Mouse (Mus musculus): ENCODE data around the gene Msx3. TPM values are rescaled to one million over a fixed set of nuclear protein-coding genes. Genes with fewer than 3 reads are reported as not detected.

The Msx3 gene
- polyA plus RNA-seq, 1 experiment from 2014 or later, result 0.05 TPM

DNA sequence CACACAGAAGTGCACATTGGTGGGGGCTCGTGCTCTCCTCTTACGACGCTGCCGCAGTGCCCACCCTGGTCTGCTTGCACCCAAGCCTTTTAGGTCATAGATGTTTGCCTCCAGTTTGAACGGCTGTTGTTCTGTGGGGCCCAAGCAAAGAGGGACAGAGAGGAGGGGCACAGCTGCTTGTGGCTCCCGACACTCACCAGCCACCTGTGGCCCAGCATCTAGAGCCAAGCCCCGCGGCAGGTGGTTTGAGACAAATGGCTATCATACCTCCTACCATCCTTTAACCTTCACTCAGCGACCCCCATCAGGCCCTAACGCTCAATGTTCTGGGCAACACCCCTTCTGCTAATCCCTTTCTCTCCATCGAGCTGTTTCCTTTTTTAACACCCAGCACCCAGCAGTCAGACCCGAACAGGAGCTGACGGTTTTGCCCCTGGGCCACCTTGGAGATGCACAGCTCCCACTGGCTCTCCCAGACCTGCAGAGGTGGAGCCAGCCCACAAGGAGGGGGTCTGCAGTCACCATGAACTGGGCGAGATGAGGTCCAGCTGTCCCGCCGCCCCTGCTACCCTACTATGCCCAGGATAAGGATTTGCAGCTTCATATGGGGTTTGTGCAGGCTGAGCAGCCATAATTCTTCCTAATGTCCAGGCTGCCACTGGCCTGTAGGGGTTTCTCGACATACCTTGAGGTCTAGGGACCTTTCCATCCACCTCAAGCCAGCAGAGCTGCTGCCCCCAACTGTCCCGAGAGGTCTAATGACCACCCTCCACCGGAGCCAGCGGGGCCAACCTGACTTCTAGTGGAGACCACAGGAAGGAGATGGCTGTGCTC, 32.7 kb upstream of the Msx3 start:
- Histone ChIP-seq H3K9ac (ENCODE audit: low read length) (no peak overlapping the region), H3K4me3 (replicated peaks; ENCODE audit: low read length) (no peak overlapping the region), H3K27ac (ENCODE audit: low read length) (no peak overlapping the region), H3K4me1 (ENCODE audit: control insufficient read depth, insufficient read depth, low read length) (peaks cover 4% of the 10 kb centered on the region; the same call in 1 of the 2 replicates), H3K27me3 (ENCODE audit: control insufficient read depth, insufficient read depth, low read length) (peaks cover 33% of the 10 kb centered on the region), H3K4me2 (ENCODE audit: low read depth, low read length) (no peak overlapping the region), H3K9me3 (replicated peaks; ENCODE audit: control insufficient read depth, low read length) (no peaks in the 10 kb centered on the region), H3K36me3 (ENCODE audit: control insufficient read depth, insufficient read depth, low read length) (no peaks in the 10 kb centered on the region)
- ATAC-seq (ENCODE audit: insufficient read depth, low FRiP score), result no peak
- WGBS, result 27% methylated on average over 20 of the region's 20 CpGs

DNA sequence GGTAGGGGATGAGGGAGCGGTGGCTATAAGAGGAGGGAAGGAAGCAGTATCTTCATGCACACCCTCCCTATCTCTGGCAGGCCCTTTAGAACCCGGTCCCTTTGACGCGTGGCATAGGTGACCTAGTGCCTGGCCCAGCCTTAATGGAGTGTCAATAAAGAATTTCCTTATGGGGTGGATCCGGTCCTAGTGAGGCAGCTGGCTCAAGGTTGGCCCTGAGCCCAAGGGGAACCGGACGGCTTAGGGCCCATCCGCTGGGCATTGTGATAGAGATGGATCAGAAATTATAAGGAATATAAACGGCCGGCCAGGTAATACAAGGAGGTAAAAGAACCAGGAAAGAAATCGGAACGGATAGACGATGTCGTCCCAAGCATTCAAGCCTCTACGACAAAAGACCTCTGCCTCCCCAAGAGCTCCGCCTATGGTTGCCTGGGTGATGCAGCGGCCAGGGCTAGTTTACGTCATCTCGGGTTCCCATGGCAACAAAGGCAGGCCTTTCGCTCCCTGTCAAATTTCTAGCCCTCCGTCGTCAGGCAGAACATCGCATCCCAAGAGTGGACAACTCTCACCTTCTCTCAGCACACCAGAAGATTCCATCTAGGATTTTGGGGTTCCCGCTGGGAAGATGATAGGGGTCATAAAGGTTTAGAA, 31.7 kb upstream of the Msx3 start:
- Histone ChIP-seq H3K9ac (ENCODE audit: low read length) (peak overlapping the region; percentile 49; the same call in 1 of the 2 replicates), H3K27me3 (ENCODE audit: control insufficient read depth, insufficient read depth, low read length) (peaks cover 33% of the 10 kb centered on the region), H3K27ac (ENCODE audit: low read length) (no peak overlapping the region), H3K4me3 (replicated peaks; ENCODE audit: low read length) (peak overlapping the region; percentile 27), H3K4me2 (ENCODE audit: low read depth, low read length) (peak overlapping the region; percentile 43), H3K4me1 (ENCODE audit: control insufficient read depth, insufficient read depth, low read length) (peaks cover 4% of the 10 kb centered on the region; the same call in 1 of the 2 replicates), H3K36me3 (ENCODE audit: control insufficient read depth, insufficient read depth, low read length) (no peaks in the 10 kb centered on the region), H3K9me3 (replicated peaks; ENCODE audit: control insufficient read depth, low read length) (no peaks in the 10 kb centered on the region)
- WGBS, result 4% methylated on average over 24 of the region's 24 CpGs
- ATAC-seq (ENCODE audit: insufficient read depth, low FRiP score), result peak; percentile 47

- Histone ChIP-seq H3K4me1 (ENCODE audit: control insufficient read depth, insufficient read depth, low read length) (peaks cover 4% of the 10 kb centered on the region; the same call in 1 of the 2 replicates), H3K4me2 (ENCODE audit: low read depth, low read length) (no peak overlapping the region), H3K9me3 (replicated peaks; ENCODE audit: control insufficient read depth, low read length) (no peaks in the 10 kb centered on the region), H3K36me3 (ENCODE audit: control insufficient read depth, insufficient read depth, low read length) (no peaks in the 10 kb centered on the region), H3K27me3 (ENCODE audit: control insufficient read depth, insufficient read depth, low read length) (peaks cover 33% of the 10 kb centered on the region), H3K4me3 (replicated peaks; ENCODE audit: low read length) (no peak overlapping the region), H3K27ac (ENCODE audit: low read length) (no peak overlapping the region), H3K9ac (ENCODE audit: low read length) (no peak overlapping the region)
- no peak for ATAC-seq (ENCODE audit: insufficient read depth, low FRiP score)
- 7% methylated on average over 5 of the region's 5 CpGs for WGBS
Measured at GRCm38 (mm10) chr7:140078711-140079110, 29.8 kb upstream of the Msx3 start.

DNA sequence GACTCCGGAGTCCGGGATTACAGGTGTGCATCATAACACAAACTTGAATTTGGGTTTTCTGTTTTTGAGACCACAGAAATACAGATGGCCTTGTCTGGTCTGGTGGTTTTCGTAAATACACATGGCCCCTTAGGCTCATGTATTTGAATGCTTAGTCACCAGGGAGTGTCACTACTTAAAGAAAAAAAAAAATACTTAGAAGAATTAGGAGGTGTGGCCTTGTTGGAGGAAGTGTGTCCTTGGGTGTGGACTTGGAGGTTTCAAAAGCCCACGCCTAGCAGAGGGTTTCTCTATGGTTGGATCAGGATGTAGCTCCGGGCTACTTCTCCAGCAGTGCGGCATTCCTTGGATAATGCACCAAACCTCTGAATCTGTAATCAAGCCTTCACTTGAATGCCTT, 28.8 kb upstream of the Msx3 start:
- peaks cover 4% of the 10 kb centered on the region; the same call in 1 of the 2 replicates for H3K4me1 ChIP-seq (ENCODE audit: control insufficient read depth, insufficient read depth, low read length)
- H3K4me3 ChIP-seq (replicated peaks; ENCODE audit: low read length), result no peak overlapping the region
- peaks cover 33% of the 10 kb centered on the region for H3K27me3 ChIP-seq (ENCODE audit: control insufficient read depth, insufficient read depth, low read length)
- no peak overlapping the region for H3K9ac ChIP-seq (ENCODE audit: low read length)
- 64% methylated on average over 6 of the region's 6 CpGs for WGBS
- H3K27ac ChIP-seq (ENCODE audit: low read length), result no peak overlapping the region
- H3K36me3 ChIP-seq (ENCODE audit: control insufficient read depth, insufficient read depth, low read length), result no peaks in the 10 kb centered on the region
- H3K9me3 ChIP-seq (replicated peaks; ENCODE audit: control insufficient read depth, low read length), result no peaks in the 10 kb centered on the region
- ATAC-seq (ENCODE audit: insufficient read depth, low FRiP score), result no peak
- no peak overlapping the region for H3K4me2 ChIP-seq (ENCODE audit: low read depth, low read length)

DNA sequence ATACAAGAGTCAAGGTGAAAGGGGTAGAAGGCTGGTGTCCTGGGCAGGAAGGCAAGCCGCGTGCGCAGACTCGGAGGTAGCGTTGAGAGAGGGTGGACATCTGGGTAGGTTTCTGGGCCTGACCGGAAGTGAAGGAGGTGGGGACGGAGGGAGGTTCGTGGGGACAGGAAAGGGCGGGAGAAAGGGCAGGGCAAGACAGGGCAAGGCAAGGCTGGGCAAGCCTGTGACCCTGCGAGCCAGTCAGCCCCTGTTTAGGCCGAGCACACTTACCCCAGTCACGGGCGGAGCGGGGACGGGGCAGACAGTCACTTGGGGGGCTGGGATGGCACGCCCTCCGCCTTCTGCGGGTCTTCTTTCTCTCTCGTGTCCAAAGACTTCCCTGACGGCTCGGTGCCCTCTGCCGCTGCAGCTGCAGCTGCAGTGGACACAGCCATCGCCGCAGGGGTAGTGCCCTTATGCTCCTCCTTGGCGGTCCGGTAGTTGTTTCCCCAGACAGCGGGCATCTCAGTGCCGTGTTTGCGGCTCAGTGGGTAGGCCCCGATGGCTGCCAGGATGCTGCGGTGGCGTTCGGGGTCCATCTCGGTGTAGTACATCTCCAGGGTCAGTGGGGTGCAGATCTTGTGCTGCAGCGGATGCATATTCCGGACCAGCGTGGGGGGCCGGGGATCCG, 21.3 kb upstream of the Msx3 start:
- H3K27me3 ChIP-seq (ENCODE audit: control insufficient read depth, insufficient read depth, low read length), result peaks cover 6% of the 10 kb centered on the region; the same call in 1 of the 2 replicates
- ATAC-seq (ENCODE audit: insufficient read depth, low FRiP score), result peak; percentile 44; the same call in 1 of the 2 replicates
- H3K4me1 ChIP-seq (ENCODE audit: control insufficient read depth, insufficient read depth, low read length), result no peaks in the 10 kb centered on the region
- peak overlapping the region; percentile 55 for H3K4me2 ChIP-seq (ENCODE audit: low read depth, low read length)
- H3K27ac ChIP-seq (ENCODE audit: low read length), result no peak overlapping the region
- H3K4me3 ChIP-seq (replicated peaks; ENCODE audit: low read length), result peak overlapping the region; percentile 34
- WGBS, result 28% methylated on average over 39 of the region's 39 CpGs
- peak overlapping the region; percentile 67 for H3K9ac ChIP-seq (ENCODE audit: low read length)
- no peaks in the 10 kb centered on the region for H3K9me3 ChIP-seq (replicated peaks; ENCODE audit: control insufficient read depth, low read length)
- no peaks in the 10 kb centered on the region for H3K36me3 ChIP-seq (ENCODE audit: control insufficient read depth, insufficient read depth, low read length)

DNA sequence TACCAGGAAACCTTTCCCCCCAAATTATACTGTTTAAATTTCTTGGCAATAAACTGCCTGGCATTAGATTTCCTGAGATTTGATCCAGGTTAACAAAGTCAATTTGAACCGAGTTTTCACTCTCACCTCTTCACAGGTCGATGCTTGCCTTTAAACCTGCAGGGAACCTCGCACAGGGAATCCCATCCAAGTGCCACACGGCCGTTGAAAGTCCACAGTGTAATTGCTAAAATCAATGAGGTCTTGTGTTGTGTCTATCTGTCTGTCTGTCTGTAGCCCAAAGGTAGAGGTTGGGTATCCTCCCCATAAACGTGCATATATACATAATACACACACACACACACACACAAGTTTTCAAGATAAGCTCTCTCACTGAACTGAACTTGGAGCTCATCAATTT, 18.5 kb upstream of the Msx3 start:
- Histone ChIP-seq H3K4me1 (ENCODE audit: control insufficient read depth, insufficient read depth, low read length) (no peaks in the 10 kb centered on the region), H3K9ac (ENCODE audit: low read length) (no peak overlapping the region), H3K4me3 (replicated peaks; ENCODE audit: low read length) (no peak overlapping the region), H3K36me3 (ENCODE audit: control insufficient read depth, insufficient read depth, low read length) (no peaks in the 10 kb centered on the region), H3K9me3 (replicated peaks; ENCODE audit: control insufficient read depth, low read length) (no peaks in the 10 kb centered on the region), H3K4me2 (ENCODE audit: low read depth, low read length) (no peak overlapping the region), H3K27me3 (ENCODE audit: control insufficient read depth, insufficient read depth, low read length) (peaks cover 14% of the 10 kb centered on the region), H3K27ac (ENCODE audit: low read length) (no peak overlapping the region)
- 50% methylated on average over 6 of the region's 6 CpGs for WGBS
- no peak for ATAC-seq (ENCODE audit: insufficient read depth, low FRiP score)

DNA sequence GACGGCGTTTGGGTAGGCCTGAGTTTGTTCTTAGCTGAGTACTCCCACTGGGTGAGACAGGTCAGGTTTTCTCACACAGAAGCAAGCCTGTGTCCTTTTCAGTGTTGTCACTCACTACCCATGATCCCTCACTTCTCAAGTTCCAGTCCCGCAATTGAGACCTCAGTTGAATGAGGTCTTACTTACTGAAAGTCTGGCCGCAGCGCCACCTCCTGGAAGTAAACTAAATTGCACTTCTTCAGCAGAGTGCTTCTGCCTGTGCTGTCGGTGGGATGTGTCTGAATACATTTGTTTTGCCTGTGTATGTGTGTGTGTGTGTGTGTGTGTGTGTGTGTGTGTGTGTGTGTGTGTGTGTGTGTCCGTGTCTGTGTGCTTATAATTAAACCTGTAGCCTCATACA, 14.2 kb upstream of the Msx3 start:
- H3K4me2 ChIP-seq (ENCODE audit: low read depth, low read length), result no peak overlapping the region
- ATAC-seq (ENCODE audit: insufficient read depth, low FRiP score), result no peak
- H3K4me1 ChIP-seq (ENCODE audit: control insufficient read depth, insufficient read depth, low read length), result peaks cover 8% of the 10 kb centered on the region; the same call in 1 of the 2 replicates
- H3K27me3 ChIP-seq (ENCODE audit: control insufficient read depth, insufficient read depth, low read length), result peaks cover 53% of the 10 kb centered on the region
- H3K36me3 ChIP-seq (ENCODE audit: control insufficient read depth, insufficient read depth, low read length), result no peaks in the 10 kb centered on the region
- H3K9ac ChIP-seq (ENCODE audit: low read length), result no peak overlapping the region
- no peak overlapping the region for H3K4me3 ChIP-seq (replicated peaks; ENCODE audit: low read length)
- no peak overlapping the region for H3K27ac ChIP-seq (ENCODE audit: low read length)
- WGBS, result 16% methylated on average over 7 of the region's 7 CpGs
- H3K9me3 ChIP-seq (replicated peaks; ENCODE audit: control insufficient read depth, low read length), result no peaks in the 10 kb centered on the region

DNA sequence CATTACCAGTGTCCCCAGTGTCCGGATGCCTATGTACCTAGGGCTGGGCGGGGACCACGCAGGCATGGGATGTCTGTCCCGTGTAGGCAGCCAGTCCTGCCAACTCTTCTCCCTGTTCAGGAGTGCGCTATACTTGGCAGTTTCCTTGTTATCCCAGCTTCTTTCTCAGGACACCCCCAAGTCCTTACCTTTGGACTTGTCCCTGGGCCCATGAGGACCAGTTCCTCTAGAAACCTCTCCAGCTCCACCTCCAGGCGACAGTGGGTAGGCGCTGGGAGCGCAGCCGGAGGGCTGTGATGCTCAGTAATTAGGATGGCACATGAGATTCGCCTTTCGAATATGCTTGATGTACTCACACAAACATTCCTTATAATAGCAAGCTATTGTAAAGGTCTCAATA, 13.4 kb upstream of the Msx3 start:
- Histone ChIP-seq H3K36me3 (ENCODE audit: control insufficient read depth, insufficient read depth, low read length) (no peaks in the 10 kb centered on the region), H3K9me3 (replicated peaks; ENCODE audit: control insufficient read depth, low read length) (no peaks in the 10 kb centered on the region), H3K27ac (ENCODE audit: low read length) (no peak overlapping the region), H3K4me2 (ENCODE audit: low read depth, low read length) (no peak overlapping the region), H3K9ac (ENCODE audit: low read length) (no peak overlapping the region), H3K4me3 (replicated peaks; ENCODE audit: low read length) (no peak overlapping the region), H3K27me3 (ENCODE audit: control insufficient read depth, insufficient read depth, low read length) (peaks cover 60% of the 10 kb centered on the region), H3K4me1 (ENCODE audit: control insufficient read depth, insufficient read depth, low read length) (peaks cover 12% of the 10 kb centered on the region; the same call in 1 of the 2 replicates)
- no peak for ATAC-seq (ENCODE audit: insufficient read depth, low FRiP score)
- WGBS, result 14% methylated on average over 11 of the region's 11 CpGs

DNA sequence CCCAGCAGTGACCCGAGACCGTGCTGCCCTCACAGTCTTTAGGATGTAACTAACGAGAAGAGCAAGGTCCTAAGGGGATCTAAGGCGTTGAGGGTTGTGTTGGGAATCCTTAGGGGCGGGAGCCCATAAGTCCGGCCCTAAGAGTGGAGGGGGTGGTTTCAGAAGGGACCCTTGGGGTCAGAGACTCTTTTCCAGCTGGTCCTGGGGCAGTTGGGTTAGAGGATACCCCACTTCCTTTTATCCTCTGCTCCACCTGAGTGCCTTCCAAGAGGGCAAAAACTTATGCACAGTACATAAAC, 12.9 kb upstream of the Msx3 start:
- peak overlapping the region; percentile 41 for H3K4me3 ChIP-seq (replicated peaks; ENCODE audit: low read length)
- peaks cover 61% of the 10 kb centered on the region for H3K27me3 ChIP-seq (ENCODE audit: control insufficient read depth, insufficient read depth, low read length)
- peak overlapping the region; percentile 67 for H3K4me2 ChIP-seq (ENCODE audit: low read depth, low read length)
- WGBS, result 3% methylated on average over 6 of the region's 6 CpGs
- H3K27ac ChIP-seq (ENCODE audit: low read length), result peak overlapping the region; percentile 40; the same call in 1 of the 2 replicates
- peak overlapping the region; percentile 57; the same call in 1 of the 2 replicates for H3K9ac ChIP-seq (ENCODE audit: low read length)
- ATAC-seq (ENCODE audit: insufficient read depth, low FRiP score), result no peak
- no peaks in the 10 kb centered on the region for H3K9me3 ChIP-seq (replicated peaks; ENCODE audit: control insufficient read depth, low read length)
- H3K4me1 ChIP-seq (ENCODE audit: control insufficient read depth, insufficient read depth, low read length), result peaks cover 12% of the 10 kb centered on the region; the same call in 1 of the 2 replicates
- H3K36me3 ChIP-seq (ENCODE audit: control insufficient read depth, insufficient read depth, low read length), result no peaks in the 10 kb centered on the region
